Mouse (Mus musculus) layer of hippocampus, postnatal 36 days (tissue): Measurements from ENCODE around the gene Pfdn2. TPM values are rescaled to one million over a fixed set of nuclear protein-coding genes. Genes with fewer than 3 reads are reported as not detected.

Experiments
- total RNA-seq, 2 experiments: library from RNA; stranded (reverse); gene quantifications; 2 replicates each; pipeline ENCODE4 v1.2.3; 2021

Gene Pfdn2
- total RNA-seq, 2 experiments from 2014 or later = 160 to 166 TPM

Other genes starting within 250 kb of the Pfdn2 start
- gene Cfap126, start 231.8 kb upstream of the Pfdn2 start, total RNA-seq = 1 to 10 TPM in 1 of 2 experiments, under 1 TPM in 1; 0.92 to 1.8 TPM
- 100 to 1,000 TPM; 191 to 202 TPM for gene Sdhc, start 195.1 kb upstream of the Pfdn2 start, total RNA-seq
- not detected for gene Mpz, start 195.0 kb upstream of the Pfdn2 start, total RNA-seq
- 10 to 100 TPM; 39.4 to 42.3 TPM for gene Pcp4l1, start 149.4 kb upstream of the Pfdn2 start, total RNA-seq
- under 1 TPM; 0.20 to 0.25 TPM for gene Nr1i3, start 131.7 kb upstream of the Pfdn2 start, total RNA-seq
- 10 to 100 TPM; 72.4 to 80.2 TPM for gene Tomm40l, start 123.2 kb upstream of the Pfdn2 start, total RNA-seq
- gene Apoa2, start 120.6 kb upstream of the Pfdn2 start, total RNA-seq = 1 to 10 TPM in 1 of 2 experiments, not detected in 1; 1.2 TPM
- 10 to 100 TPM; 13.5 to 15.2 TPM for gene Fcer1g, start 111.3 kb upstream of the Pfdn2 start, total RNA-seq
- gene Adamts4, start 95.2 kb upstream of the Pfdn2 start, total RNA-seq = 10 to 100 TPM; 15.1 to 15.5 TPM
- 100 to 1,000 TPM; 275 to 286 TPM for gene Ndufs2, start 94.3 kb upstream of the Pfdn2 start, total RNA-seq
- gene B4galt3, start 75.3 kb upstream of the Pfdn2 start, total RNA-seq = 10 to 100 TPM; 68.5 to 76.8 TPM
- 10 to 100 TPM; 28.0 to 31.4 TPM for gene Ppox, start 64.5 kb upstream of the Pfdn2 start, total RNA-seq
- gene Usp21, start 57.7 kb upstream of the Pfdn2 start, total RNA-seq = 10 to 100 TPM; 66.9 to 70.5 TPM
- gene Ufc1, start 50.6 kb upstream of the Pfdn2 start, total RNA-seq = 100 to 1,000 TPM; 101 to 112 TPM
- gene Dedd, start 16.5 kb upstream of the Pfdn2 start, total RNA-seq = 10 to 100 TPM; 36.5 to 41.3 TPM
- gene Nit1, start within 50 bp of the Pfdn2 start, total RNA-seq = 10 to 100 TPM; 45.9 to 49.5 TPM
- 1 to 10 TPM; 4.1 to 4.7 TPM for gene Klhdc9, start 15.1 kb downstream of the Pfdn2 start, total RNA-seq
- 1 to 10 TPM; 3.6 to 4.7 TPM for gene Nectin4, start 24.4 kb downstream of the Pfdn2 start, total RNA-seq
- 1 to 10 TPM; 2.0 to 2.1 TPM for gene Arhgap30, start 43.3 kb downstream of the Pfdn2 start, total RNA-seq
- 100 to 1,000 TPM; 114 to 132 TPM for gene Usf1, start 65.6 kb downstream of the Pfdn2 start, total RNA-seq
- gene Tstd1, start 73.2 kb downstream of the Pfdn2 start, total RNA-seq = 1 to 10 TPM; 4.1 to 5.9 TPM
- gene F11r, start 91.9 kb downstream of the Pfdn2 start, total RNA-seq = 1 to 10 TPM; 5.0 to 6.6 TPM
- 1 to 10 TPM; 6.8 to 7.1 TPM for gene Alyref2, start 157.8 kb downstream of the Pfdn2 start, total RNA-seq
- gene Itln1, start 189.6 kb downstream of the Pfdn2 start, total RNA-seq = not detected
- gene Cd244a, start 213.5 kb downstream of the Pfdn2 start, total RNA-seq = not detected